Mouse (Mus musculus) Patski (cell line): ENCODE data around the gene Plekhj1. TPM values are rescaled to one million over a fixed set of nuclear protein-coding genes. Genes with fewer than 3 reads are reported as not detected.

ENCODE experiments used
- ATAC-seq: fragments of 100-300 bp; one replicate; pipeline ENCODE4 v1.8.0; 2021
- CTCF ChIA-PET: fragments of 350-600 bp; sonication (Branson Sonifier 250); formaldehyde crosslinking; loops from one replicate; lab custom pipeline; 2022; ENCODE audit warnings: inconsistent platforms; lab: Charles Lee
- POLR2A ChIA-PET: fragments of 350-600 bp; sonication (Branson Sonifier 250); formaldehyde crosslinking; loops from one replicate; lab custom pipeline; 2022; ENCODE audit warnings: antibody characterized with exemption, inconsistent platforms; lab: Charles Lee
- DNase-seq: peaks from one replicate; pipeline ENCODE4 v3.0.0-alpha.2; 2011; ENCODE audit warnings: low read depth, low spot score
- H3K27me3 ChIP-seq: fragments of 371-371 bp; one replicate; pipeline ENCODE4 v1.5.1; 2021
- CTCF ChIP-seq: fragments of 100-300 bp; IDR thresholded peaks from one replicate; pipeline ENCODE4 v1.5.1; 2021
- in situ Hi-C: fragments of 300-500 bp; cut with MboI; formaldehyde crosslinking; loops from 3 replicates; pipeline ENCODE4 v1.11.1; 2018; ENCODE audit warnings: low pct_unique_long_range_greater_than_20kb, mixed read lengths
- polyA plus RNA-seq: library from polyadenylated mRNA; unstranded; gene quantifications from one replicate; pipeline ENCODE4 v1.2.3, GENCODE M21; 2021

Plekhj1 gene
- polyA plus RNA-seq, 1 experiment from 2014 or later, result 77.0 TPM

- no peak for TF ChIP-seq CTCF
- no peak for ATAC-seq
Observed at GRCm38 (mm10) chr10:80784871-80785270, 13.6 kb downstream of the Plekhj1 start.

GRCm38 (mm10) chr10:80784302-80784701, 14.1 kb downstream of the Plekhj1 start:
- ChIA-PET CTCF (interaction anchor here (5.0 kb wide), 1 partner anchor 9 kb away, joined by 29 read pairs; no protein-coding TSS in a partner anchor), POLR2A (no interaction called here)
- DNase-seq (no peak), ATAC-seq (no peak)
- no peak for TF ChIP-seq CTCF
- no peaks in the 10 kb centered on the region for H3K27me3 ChIP-seq
- in situ Hi-C loops, result no loop called here

More at GRCm38 (mm10) chr10:80784871-80785270, 13.6 kb downstream of the Plekhj1 start:
- POLR2A ChIA-PET, result interaction anchor here (0.5 kb wide), 1 partner anchor 51 kb away, joined by 3 read pairs; no protein-coding TSS in a partner anchor
- in situ Hi-C loops, result no loop called here
- H3K27me3 ChIP-seq, result no peaks in the 10 kb centered on the region
- CTCF ChIA-PET, result interaction anchor here (1.3 to 5.0 kb wide), 2 partner anchors 9 to 96 kb away, joined by 4 to 29 read pairs; no protein-coding TSS in a partner anchor
- DNase-seq, result no peak

GRCm38 (mm10) chr10:80779565-80779964, 18.9 kb downstream of the Plekhj1 start:
- ChIA-PET CTCF (no interaction called here), POLR2A (no interaction called here)
- no peak for ATAC-seq
- no peak for TF ChIP-seq CTCF
- in situ Hi-C loops, result no loop called here
- no peaks in the 10 kb centered on the region for H3K27me3 ChIP-seq
- no peak for DNase-seq

DNA sequence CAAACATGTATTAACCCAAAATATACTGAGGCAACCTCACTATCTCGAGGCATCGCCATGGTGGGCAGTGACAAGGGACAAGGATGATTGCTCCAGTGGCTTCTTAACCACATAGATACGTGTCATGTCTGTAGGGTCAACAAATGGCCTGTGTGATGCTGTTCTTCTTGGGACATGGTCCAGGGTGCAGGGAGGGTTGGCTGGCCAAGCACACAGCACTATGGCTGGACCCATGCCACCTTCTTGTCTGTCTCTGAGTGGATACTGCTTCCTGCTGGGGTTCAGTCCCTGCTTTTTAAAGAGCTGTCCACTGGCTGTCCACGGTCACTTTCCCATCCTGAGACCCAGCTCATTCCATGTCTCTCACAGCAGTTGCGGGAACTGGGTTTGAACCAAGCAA, 21.3 kb downstream of the Plekhj1 start:
- POLR2A ChIA-PET, result interaction anchor here (1.0 to 1.3 kb wide), 2 partner anchors 9 to 29 kb away, joined by 3 to 4 read pairs; no protein-coding TSS in a partner anchor
- no peak for ATAC-seq

DNA sequence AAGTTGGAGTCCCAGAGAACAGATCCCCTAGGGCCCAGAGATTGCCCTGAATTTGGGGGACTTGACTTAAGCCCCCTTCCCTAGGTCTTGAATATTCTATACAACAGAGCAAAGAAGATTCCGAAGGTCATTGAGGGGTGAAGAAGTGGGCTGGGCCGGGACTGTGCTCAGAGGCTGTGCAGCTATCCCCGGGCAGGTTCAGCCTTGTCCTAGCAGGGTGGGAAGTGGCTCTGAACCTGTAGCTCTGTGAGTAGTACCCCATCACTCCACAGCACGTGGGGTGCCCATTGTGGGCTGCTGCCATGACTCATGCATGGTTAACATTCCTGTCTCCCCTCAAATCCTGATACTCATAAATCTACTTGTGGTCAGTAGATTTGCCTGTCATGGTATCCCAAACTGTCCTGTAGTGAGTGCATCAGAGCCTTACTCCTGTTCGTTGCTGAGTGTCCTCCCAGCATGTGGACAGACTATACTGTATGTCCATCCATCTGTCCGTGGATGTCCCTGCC, 22.0 kb downstream of the Plekhj1 start:
- no peak for TF ChIP-seq CTCF
- no peak for DNase-seq
- CTCF ChIA-PET, result interaction anchor here (4.1 to 8.8 kb wide), 3 partner anchors 10 to 29 kb away, joined by 28 to 43 read pairs (median 29); no protein-coding TSS in a partner anchor
- peak; percentile 33 for ATAC-seq
- no peaks in the 10 kb centered on the region for H3K27me3 ChIP-seq
- POLR2A ChIA-PET, result interaction anchor here (1.3 kb wide), 1 partner anchor 9 kb away, joined by 4 read pairs; no protein-coding TSS in a partner anchor
- in situ Hi-C loops, result no loop called here

More for the DNA sequence above, 21.3 kb downstream of the Plekhj1 start:
- no peak for DNase-seq
- in situ Hi-C loops, result no loop called here
- TF ChIP-seq CTCF, result no peak
- no peaks in the 10 kb centered on the region for H3K27me3 ChIP-seq
- CTCF ChIA-PET, result interaction anchor here (4.1 to 8.8 kb wide), 3 partner anchors 9 to 30 kb away, joined by 28 to 43 read pairs (median 29); no protein-coding TSS in a partner anchor

- no peak for TF ChIP-seq CTCF
- in situ Hi-C loops, result no loop called here
- H3K27me3 ChIP-seq, result no peaks in the 10 kb centered on the region
- POLR2A ChIA-PET, result interaction anchor here (0.7 to 1.3 kb wide), 2 partner anchors 10 to 24 kb away, joined by 4 read pairs; no protein-coding TSS in a partner anchor
- DNase-seq, result no peak
- ATAC-seq, result no peak
- CTCF ChIA-PET, result interaction anchor here (2.1 to 8.8 kb wide), 5 partner anchors 10 to 28 kb away, joined by 8 to 43 read pairs (median 28); no protein-coding TSS in a partner anchor
Observed at GRCm38 (mm10) chr10:80775731-80776130, 22.7 kb downstream of the Plekhj1 start.

DNA sequence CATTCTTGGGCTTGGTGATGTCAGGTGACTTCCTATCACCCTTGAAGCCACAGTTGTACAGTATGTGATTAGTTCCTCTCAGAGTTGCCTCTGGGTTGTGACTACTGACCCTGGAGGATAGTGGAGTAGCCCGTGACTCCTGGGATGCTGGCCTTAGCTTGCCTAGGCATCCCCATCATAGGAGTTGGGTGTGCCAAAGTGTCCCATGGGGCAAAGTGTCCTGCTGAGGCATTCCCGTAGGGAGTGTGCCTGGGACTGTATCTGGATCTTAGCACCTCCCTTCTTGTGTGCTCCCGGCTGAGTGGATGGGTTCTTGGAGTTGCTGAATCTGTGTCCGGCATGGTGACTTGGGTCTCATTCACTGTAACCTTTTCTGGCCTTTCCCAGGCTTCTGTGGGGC, 23.4 kb downstream of the Plekhj1 start:
- CTCF ChIA-PET, result interaction anchor here (1.1 to 8.8 kb wide), 9 partner anchors 9 to 35 kb away, joined by 3 to 43 read pairs (median 9); no protein-coding TSS in a partner anchor
- no peak for ATAC-seq
- in situ Hi-C loops, result no loop called here
- POLR2A ChIA-PET, result no interaction called here
- DNase-seq, result no peak
- TF ChIP-seq CTCF, result no peak
- H3K27me3 ChIP-seq, result no peaks in the 10 kb centered on the region

GRCm38 (mm10) chr10:80774549-80774948, 23.9 kb downstream of the Plekhj1 start:
- ChIA-PET CTCF (interaction anchor here (1.1 to 8.8 kb wide), 9 partner anchors 9 to 35 kb away, joined by 3 to 43 read pairs (median 9); no protein-coding TSS in a partner anchor), POLR2A (interaction anchor here (0.5 kb wide), 1 partner anchor 17 kb away, joined by 3 read pairs; no protein-coding TSS in a partner anchor)
- ATAC-seq, result peak; percentile 55
- TF ChIP-seq CTCF, result no peak
- in situ Hi-C loops, result no loop called here
- DNase-seq, result no peak
- H3K27me3 ChIP-seq, result no peaks in the 10 kb centered on the region

DNA sequence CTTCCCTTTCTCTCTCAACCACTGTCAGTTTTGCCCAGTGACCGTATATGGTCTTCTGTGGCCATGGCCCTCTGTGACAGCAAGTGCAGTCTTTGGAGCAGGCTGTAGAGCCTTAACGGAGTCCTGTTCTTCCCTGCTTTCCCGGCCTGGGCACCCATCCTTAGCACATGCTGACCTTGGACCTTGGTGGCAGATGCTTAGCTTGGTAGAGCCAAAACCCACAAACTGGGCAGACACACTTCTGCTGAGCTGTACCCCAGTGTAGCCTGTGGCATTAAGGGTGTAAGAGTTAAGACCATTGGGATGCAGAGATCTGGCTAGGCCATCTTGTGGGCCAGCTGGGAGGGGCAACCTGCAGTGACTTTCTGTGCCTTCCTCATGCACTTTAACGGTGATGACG, 24.6 kb downstream of the Plekhj1 start:
- in situ Hi-C loops, result no loop called here
- TF ChIP-seq CTCF, result no peak
- POLR2A ChIA-PET, result no interaction called here
- H3K27me3 ChIP-seq, result no peaks in the 10 kb centered on the region
- no peak for DNase-seq
- ATAC-seq, result no peak
- CTCF ChIA-PET, result interaction anchor here (1.1 to 8.8 kb wide), 8 partner anchors 8 to 36 kb away, joined by 3 to 43 read pairs (median 10); no protein-coding TSS in a partner anchor

DNA sequence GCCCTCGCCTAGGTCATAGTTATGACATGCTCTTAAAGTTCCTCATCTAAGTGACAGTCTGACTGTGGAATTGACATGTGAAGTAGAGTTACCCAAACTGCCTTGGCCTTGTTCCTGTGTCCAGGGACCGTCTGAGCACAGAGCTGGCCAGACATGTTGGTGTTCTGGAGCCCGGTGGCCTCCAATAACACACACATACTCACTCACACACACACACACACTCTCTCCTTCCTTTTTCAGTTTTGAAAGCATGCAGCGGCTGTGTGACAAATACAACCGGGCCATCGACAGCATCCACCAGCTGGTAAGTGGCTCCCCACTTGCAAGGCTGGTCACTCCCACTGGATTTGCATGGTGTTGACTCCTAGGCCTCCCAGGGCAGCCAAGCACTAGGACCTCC, 30.1 kb downstream of the Plekhj1 start:
- H3K27me3 ChIP-seq, result no peaks in the 10 kb centered on the region
- no peak for TF ChIP-seq CTCF
- in situ Hi-C loops, result no loop called here
- ChIA-PET POLR2A (no interaction called here), CTCF (no interaction called here)
- DNase-seq, result no peak
- ATAC-seq, result no peak
